Mouse (Mus musculus) limb, embryonic 11.5 days (tissue): Measurements from ENCODE around the gene Rsbn1l. TPM values are rescaled to one million over a fixed set of nuclear protein-coding genes. Genes with fewer than 3 reads are reported as not detected.

Experiments
- ATAC-seq: fragments of 200-750 bp; cut with Nextera tagmentation; 2 replicates; pipeline ENCODE4 v1.8.0; 2017; ENCODE audit warnings: low read depth; ENCODE audit not compliant: insufficient number of reproducible peaks, low FRiP score, low TSS enrichment
- DNase-seq: peaks from one replicate; pipeline ENCODE4 v3.0.0-alpha.2; 2015; ENCODE audit warnings: low spot score
- H3K27ac ChIP-seq: fragments of 300-500 bp; sonication (generic); replicated peaks from 2 replicates; pipeline ENCODE4 v1.5.1; 2014; ENCODE audit warnings: low read depth, mild to moderate bottlenecking, low read length
- H3K27me3 ChIP-seq: fragments of 300-500 bp; sonication (generic); 2 replicates; pipeline ENCODE4 v1.6.1; 2014; ENCODE audit warnings: mild to moderate bottlenecking, low read length, mixed read lengths; ENCODE audit not compliant: control insufficient read depth, insufficient read depth
- H3K36me3 ChIP-seq: fragments of 300-500 bp; sonication (generic); 2 replicates; pipeline ENCODE4 v1.6.1; 2014; ENCODE audit warnings: mild to moderate bottlenecking, low read length, moderate library complexity, mixed read lengths; ENCODE audit not compliant: control insufficient read depth, insufficient read depth
- H3K4me1 ChIP-seq: fragments of 300-500 bp; sonication (generic); 2 replicates; pipeline ENCODE4 v1.6.1; 2014; ENCODE audit warnings: low read length, mixed read lengths; ENCODE audit not compliant: control insufficient read depth, insufficient read depth
- H3K4me2 ChIP-seq: fragments of 300-500 bp; sonication (generic); 2 replicates; pipeline ENCODE4 v1.6.1; 2014; ENCODE audit warnings: low read depth, mild to moderate bottlenecking, moderate library complexity; ENCODE audit not compliant: severe bottlenecking
- H3K4me3 ChIP-seq: fragments of 300-500 bp; sonication (generic); 2 replicates; pipeline ENCODE4 v1.5.1; 2014; ENCODE audit warnings: low read depth, low read length
- H3K9ac ChIP-seq: fragments of 300-500 bp; sonication (generic); 2 replicates; pipeline ENCODE4 v1.6.1; 2014; ENCODE audit warnings: mild to moderate bottlenecking, low read length
- H3K9me3 ChIP-seq: fragments of 300-500 bp; sonication (generic); 2 replicates; pipeline ENCODE4 v1.6.1; 2016; ENCODE audit warnings: low read length; ENCODE audit not compliant: control insufficient read depth
- WGBS: fragments of 180-500 bp; shearing (Covaris S2); extraction: QIAGEN DNeasy Blood & Tissue Kit; methylation state at CpG from one replicate; pipeline ENCODE4 v1.1.7; 2014; 5-methylcytosine and 5-hydroxymethylcytosine counted together
- polyA plus RNA-seq: library from polyadenylated mRNA; unstranded; fragments of >200 nt; fragmentation: Nextera tagmentation; extraction: Ambion mirVana; gene quantifications from 2 replicates; pipeline ENCODE4 v1.2.1, GENCODE M21; 2014

Gene Rsbn1l
- polyA plus RNA-seq, result 6.8 and 7.1 TPM in 2 replicates

DNA sequence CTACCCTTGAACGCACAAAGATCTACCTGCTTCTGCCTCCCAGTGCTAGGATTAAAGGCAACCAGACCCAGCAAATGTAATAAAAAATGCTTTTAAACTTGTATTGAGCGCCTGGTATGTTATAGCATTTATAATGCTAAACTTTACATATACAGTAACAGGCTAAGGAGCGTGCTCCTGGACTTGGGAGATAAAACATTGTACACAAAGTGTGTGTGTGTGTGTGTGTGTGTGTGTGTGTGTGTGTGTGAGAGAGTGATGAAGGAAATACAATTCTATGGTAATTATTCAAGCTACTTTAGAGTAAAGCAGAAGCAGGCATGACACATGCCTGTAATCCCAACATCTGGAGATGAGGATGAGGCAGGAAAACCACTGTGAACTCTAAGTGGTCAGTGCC, at the start of gene Rsbn1l:
TSS of gene Rsbn1l (minus strand) at position 101 of the 400 bp plus-strand sequence.
- Histone ChIP-seq H3K4me3 (no peak within 1 kb of the TSS), H3K36me3 (peaks cover 6% of the 10 kb centered on the region; the same call in 1 of the 2 replicates), H3K9ac (no peak within 1 kb of the TSS), H3K4me1 (no peaks in the 10 kb centered on the region), H3K9me3 (no peaks in the 10 kb centered on the region; the same call in 1 of the 2 replicates), H3K27ac (no peak within 1 kb of the TSS), H3K4me2 (no peak within 1 kb of the TSS), H3K27me3 (no peaks in the 10 kb centered on the region)
- DNase-seq, result no peak
- WGBS, result 92% methylated on average over 3 of the region's 3 CpGs
- no peak for ATAC-seq

- Histone ChIP-seq H3K4me3 (no peak overlapping the region), H3K27ac (no peak overlapping the region), H3K9me3 (no peaks in the 10 kb centered on the region), H3K4me2 (no peak overlapping the region), H3K27me3 (no peaks in the 10 kb centered on the region), H3K36me3 (peaks cover 29% of the 10 kb centered on the region), H3K4me1 (0 out of 2 replicates have a peak, but pooled peaks cover 2% of the 10 kb centered on the region), H3K9ac (no peak overlapping the region)
- ATAC-seq, result no peak
- no peak for DNase-seq
- 94% methylated on average over 6 of the region's 6 CpGs for WGBS
These were observed 46.5 kb upstream of the Rsbn1l start for GRCm38 (mm10) chr5:21002723-21003122.

GRCm38 (mm10) chr5:21001622-21002315, 45.6 kb upstream of the Rsbn1l start:
- Histone ChIP-seq H3K9ac (no peak overlapping the region), H3K4me2 (no peak overlapping the region), H3K4me1 (no peaks in the 10 kb centered on the region), H3K27ac (no peak overlapping the region), H3K4me3 (no peak overlapping the region), H3K9me3 (no peaks in the 10 kb centered on the region), H3K36me3 (peaks cover 32% of the 10 kb centered on the region), H3K27me3 (no peaks in the 10 kb centered on the region)
- no peak for DNase-seq
- WGBS, result 97% methylated on average over 10 of the region's 10 CpGs
- no peak for ATAC-seq

DNA sequence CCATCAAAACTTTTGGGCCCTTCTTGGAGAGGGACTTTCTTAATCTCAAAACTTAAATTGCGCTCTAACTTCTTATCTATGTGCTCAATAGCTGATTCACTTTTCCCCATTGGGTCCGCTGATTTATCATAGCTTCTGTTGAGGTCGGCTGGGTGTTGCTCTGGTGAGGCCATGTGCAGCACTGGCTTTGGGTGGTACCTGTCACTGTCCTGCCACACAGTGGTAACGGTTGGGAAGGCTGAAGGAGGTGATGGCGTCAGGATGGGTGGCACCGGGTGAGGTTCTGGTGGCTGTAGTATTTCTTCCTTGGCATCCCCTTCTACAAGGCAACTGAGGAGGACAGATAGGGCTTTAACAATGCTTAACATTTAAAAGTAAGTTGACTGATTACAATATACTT, 42.2 kb upstream of the Rsbn1l start:
- H3K36me3 ChIP-seq, result peaks cover 40% of the 10 kb centered on the region
- DNase-seq, result no peak
- WGBS, result 94% methylated on average over 6 of the region's 6 CpGs

DNA sequence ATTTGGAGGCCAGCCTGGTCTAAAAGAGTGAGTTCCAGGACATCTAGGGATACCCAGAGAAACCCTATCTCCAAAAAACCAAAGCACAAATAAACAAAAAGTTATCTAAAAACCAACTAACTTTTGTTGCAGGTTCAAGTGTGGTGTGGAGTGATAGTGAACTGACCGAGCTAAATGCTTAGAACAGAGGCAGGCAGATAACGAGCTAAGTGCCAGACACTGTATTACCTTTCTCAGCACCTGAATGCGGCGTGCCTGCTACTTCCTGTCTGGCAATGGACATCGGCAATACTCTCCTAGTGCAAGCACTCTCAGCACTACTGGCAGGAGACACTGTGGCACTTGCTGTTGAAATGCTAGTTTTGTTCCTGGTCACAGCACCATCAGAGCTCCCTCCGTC, 41.4 kb upstream of the Rsbn1l start:
- Histone ChIP-seq H3K36me3 (peaks cover 36% of the 10 kb centered on the region), H3K4me2 (no peak overlapping the region), H3K9me3 (no peaks in the 10 kb centered on the region), H3K4me3 (no peak overlapping the region), H3K4me1 (no peaks in the 10 kb centered on the region), H3K9ac (no peak overlapping the region), H3K27ac (no peak overlapping the region), H3K27me3 (no peaks in the 10 kb centered on the region)
- ATAC-seq, result no peak
- WGBS, result 93% methylated on average over 6 of the region's 6 CpGs
- DNase-seq, result no peak

More for the DNA sequence above, 42.2 kb upstream of the Rsbn1l start:
- H3K4me3 ChIP-seq, result no peak overlapping the region
- no peak for ATAC-seq
- H3K27ac ChIP-seq, result no peak overlapping the region
- no peaks in the 10 kb centered on the region for H3K9me3 ChIP-seq
- H3K9ac ChIP-seq, result no peak overlapping the region
- H3K4me2 ChIP-seq, result no peak overlapping the region
- no peaks in the 10 kb centered on the region for H3K4me1 ChIP-seq
- no peaks in the 10 kb centered on the region for H3K27me3 ChIP-seq

- no peak overlapping the region for H3K4me2 ChIP-seq
- H3K4me3 ChIP-seq, result no peak overlapping the region
- H3K4me1 ChIP-seq, result no peaks in the 10 kb centered on the region
- H3K9ac ChIP-seq, result no peak overlapping the region
- H3K9me3 ChIP-seq, result no peaks in the 10 kb centered on the region
- DNase-seq (no peak), ATAC-seq (no peak)
- H3K36me3 ChIP-seq, result peaks cover 11% of the 10 kb centered on the region
- 96% methylated on average over 8 of the region's 8 CpGs for WGBS
- no peak overlapping the region for H3K27ac ChIP-seq
- no peaks in the 10 kb centered on the region for H3K27me3 ChIP-seq
These were observed 34.0 kb upstream of the Rsbn1l start for GRCm38 (mm10) chr5:20990062-20990809.

DNA sequence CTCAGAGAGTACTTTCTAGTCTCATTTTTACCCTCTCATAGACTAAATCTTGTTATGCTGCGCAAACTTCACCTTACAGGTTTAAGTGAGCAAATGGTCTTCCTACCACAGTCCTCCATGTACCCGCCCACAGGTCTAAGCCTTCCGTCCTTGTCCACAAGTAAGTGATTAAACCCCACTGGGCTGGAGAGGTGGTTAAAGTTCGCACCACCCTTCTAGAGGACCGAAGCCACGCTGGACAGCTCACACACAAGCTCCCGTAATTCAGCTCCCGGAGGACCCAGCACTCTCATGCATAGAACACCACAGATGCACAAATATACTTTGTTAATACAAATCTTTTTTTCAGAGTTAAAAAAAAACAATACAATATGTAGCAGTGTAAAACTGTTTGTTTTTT, 30.1 kb upstream of the Rsbn1l start:
- no peak overlapping the region for H3K9ac ChIP-seq
- H3K36me3 ChIP-seq, result peaks cover 5% of the 10 kb centered on the region
- 91% methylated on average over 8 of the region's 8 CpGs for WGBS

GRCm38 (mm10) chr5:20983505-20983904, 27.3 kb upstream of the Rsbn1l start:
- no peak overlapping the region for H3K27ac ChIP-seq
- no peaks in the 10 kb centered on the region for H3K9me3 ChIP-seq
- peaks cover 5% of the 10 kb centered on the region for H3K36me3 ChIP-seq
- no peaks in the 10 kb centered on the region for H3K27me3 ChIP-seq
- DNase-seq (no peak), ATAC-seq (no peak)
- H3K9ac ChIP-seq, result no peak overlapping the region
- H3K4me2 ChIP-seq, result no peak overlapping the region
- H3K4me3 ChIP-seq, result no peak overlapping the region
- no peaks in the 10 kb centered on the region for H3K4me1 ChIP-seq

More for the DNA sequence above, 30.1 kb upstream of the Rsbn1l start:
- no peaks in the 10 kb centered on the region for H3K27me3 ChIP-seq
- ATAC-seq, result no peak
- H3K4me2 ChIP-seq, result no peak overlapping the region
- H3K4me3 ChIP-seq, result no peak overlapping the region
- no peak for DNase-seq
- H3K9me3 ChIP-seq, result no peaks in the 10 kb centered on the region
- H3K27ac ChIP-seq, result no peak overlapping the region
- H3K4me1 ChIP-seq, result no peaks in the 10 kb centered on the region
